In the genomic region with DNA sequence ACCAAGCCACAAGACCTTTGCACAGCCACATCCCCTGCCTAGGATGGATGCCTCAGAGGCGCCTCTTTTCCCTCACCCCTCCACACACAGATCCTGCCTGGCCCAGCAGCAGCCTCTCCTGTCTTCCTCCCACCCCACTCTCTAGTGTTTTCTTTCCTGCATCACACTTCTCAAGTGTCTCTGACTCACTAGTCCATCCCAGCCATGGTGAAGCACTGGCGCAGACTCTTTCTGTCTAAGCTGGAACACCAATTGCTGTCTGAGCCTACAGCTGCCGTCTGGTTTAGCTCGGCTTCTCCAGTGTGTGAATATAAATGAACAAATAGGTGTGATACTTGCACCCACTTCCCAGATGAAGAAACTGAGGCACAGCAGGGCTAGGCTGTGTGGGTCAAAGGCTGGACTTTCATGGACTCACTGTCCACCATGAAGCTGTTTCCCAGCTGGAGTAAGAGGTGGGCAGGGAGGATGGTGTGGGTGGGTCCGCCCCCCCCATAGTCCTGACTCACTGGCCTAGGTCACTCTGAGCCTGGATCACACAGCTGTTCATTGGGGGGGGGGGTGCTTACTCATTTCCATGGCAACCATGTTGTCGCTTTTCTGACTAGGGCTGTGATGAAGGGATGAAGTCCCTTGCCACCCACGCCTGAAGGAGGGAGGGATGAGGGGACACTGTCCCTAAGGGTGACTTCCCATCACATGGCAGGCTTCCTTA, we compare ENCODE assay signal across 36 mouse cellular contexts. TPM values are rescaled to one million over a fixed set of nuclear protein-coding genes. Genes with fewer than 3 reads are reported as not detected.
DNase-seq lines count a peak whose midpoint lies in the region; TF ChIP-seq lines count a peak whose summit lies in the region.
"Had no signal": no experiment of that assay in that cellular context is flagged by ENCODE, and none has a peak within 500 bp of the region (broad histone marks: within the 10 kb centered on the region; RNA-seq: fewer than 3 reads in every experiment).

No protein-coding gene starts in this region.

- 38% methylated on average over 7 of the region's 7 CpGs for WGBS in olfactory bulb, adult 2 months
- 87% methylated on average over 7 of the region's 7 CpGs for WGBS in limb, embryonic 10.5 days

- no peaks in the 10 kb centered on the region for H3K36me3 ChIP-seq in limb, embryonic 10.5 days
- H3K36me3 ChIP-seq: embryonic facial prominence, embryonic 13.5 days; heart, embryonic 10.5 days; liver, embryonic 13.5 days had no signal

- DNase-seq in frontal cortex, adult 2 months (ENCODE audit: extremely low spot score in 1 of 2, low spot score in 1 of 2): peak; percentile 73 to 80
- DNase-seq in frontal cortex, postnatal 14 days (ENCODE audit: low spot score in 2 of 2): no peak
- DNase-seq in left cerebral cortex, adult 2 months (ENCODE audit: extremely low spot score in 1 of 2, low spot score in 2 of 2): no peak
- no peak for DNase-seq in left cerebral cortex, adult 11 months (ENCODE audit: low spot score)
- DNase-seq in 3T3-L1 (ENCODE audit: low read depth, low spot score): peak; percentile 48
- no peak for DNase-seq in limb, embryonic 10.5 days (ENCODE audit: low spot score)
- DNase-seq in thymus, postnatal 14 days: no peak
- DNase-seq: adrenal gland, adult 8-10 months; B cell, adult 2 months; cerebellum, adult 2 months; cerebellum, postnatal 36 days; embryo, embryonic 11 days; heart, postnatal 10 days; layer of hippocampus, postnatal 36 days; liver, embryonic 13.5 days; lung, adult 2 months; lung, postnatal 14 days; thymus, adult 18-20 months; thymus, postnatal 4 days had no signal

- peaks cover 37% of the 10 kb centered on the region for H3K9me3 ChIP-seq in limb, embryonic 10.5 days (replicated peaks)

- no peaks in the 10 kb centered on the region for H3K27me3 ChIP-seq in limb, embryonic 10.5 days (ENCODE audit: low read depth, poor library complexity, severe bottlenecking)
- H3K27me3 ChIP-seq: embryonic facial prominence, embryonic 13.5 days; kidney, embryonic 15.5 days; stomach, embryonic 15.5 days had no signal

- H3K4me3 ChIP-seq in left cerebral cortex, adult 2 months: no peak overlapping the region
- H3K4me3 ChIP-seq in olfactory bulb, adult 2 months (ENCODE audit: insufficient read depth, low read depth, low read length): no peak overlapping the region
- H3K4me3 ChIP-seq in limb, embryonic 10.5 days: no peak overlapping the region
- H3K4me3 ChIP-seq: embryonic facial prominence, embryonic 13.5 days; erythroblast, embryonic 14.5 days; heart, embryonic 10.5 days; kidney, embryonic 15.5 days; liver, embryonic 13.5 days; stomach, embryonic 15.5 days had no signal

- H3K4me1 ChIP-seq in olfactory bulb, adult 2 months (ENCODE audit: control insufficient read depth, insufficient read depth, low read length): peaks cover 28% of the 10 kb centered on the region
- peaks cover 18% of the 10 kb centered on the region for H3K4me1 ChIP-seq in limb, embryonic 10.5 days
- H3K4me1 ChIP-seq: liver, embryonic 13.5 days had no signal

- intact Hi-C loops in left cerebral cortex, adult 2 months (cut with DNase I): loop anchor here (5.0 kb wide), 1 partner anchor 208 kb away; no protein-coding TSS in a partner anchor

- H3K27ac ChIP-seq in left cerebral cortex, adult 2 months: peak overlapping the region; percentile 41; the same call in 1 of the 2 replicates
- peak overlapping the region; percentile 49; the same call in 1 of the 2 replicates for H3K27ac ChIP-seq in olfactory bulb, adult 2 months (ENCODE audit: insufficient read depth, low read depth, low read length)
- H3K27ac ChIP-seq in limb, embryonic 10.5 days: no peak overlapping the region
- H3K27ac ChIP-seq: embryonic facial prominence, embryonic 13.5 days; heart, embryonic 10.5 days; kidney, embryonic 15.5 days; liver, embryonic 13.5 days; stomach, embryonic 15.5 days had no signal

- no peak for TF ChIP-seq POLR2A in olfactory bulb, adult 2 months (IDR thresholded peaks at IDR 0.05; ENCODE audit: insufficient read depth, low read depth, low read length)

- no peak for TF ChIP-seq CTCF in left cerebral cortex, adult 2 months (IDR thresholded peaks at IDR 0.05)
- TF ChIP-seq CTCF in olfactory bulb, adult 2 months (IDR thresholded peaks at IDR 0.05; ENCODE audit: insufficient read depth, low read depth, low read length): no peak

RNA-seq across cellular contexts. Expression of a gene that starts 14.3 kb away (rescaled TPM):
- polyA plus RNA-seq in frontal cortex, adult 2 months (2012; rRNA removed): 622 and 690 TPM in 2 replicates
- total RNA-seq in left cerebral cortex, adult 2 months (2021): 100 to 1,000 TPM; 645 to 696 TPM
- 198 and 241 TPM in 2 replicates for polyA plus RNA-seq in olfactory bulb, adult 2 months (2012; ENCODE audit: insufficient read depth, insufficient read length, low replicate concordance, missing spikeins)
- polyA plus RNA-seq in limb, embryonic 10.5 days (2016; fragmentation: Nextera tagmentation; extraction: Ambion mirVana): 69.5 and 83.2 TPM in 2 replicates

RNA-seq across cellular contexts. Expression of a gene that starts 21.6 kb away (rescaled TPM):
- not detected in 2 replicates for polyA plus RNA-seq in frontal cortex, adult 2 months (2012; rRNA removed)
- not detected for total RNA-seq in left cerebral cortex, adult 2 months (2021)
- polyA plus RNA-seq in olfactory bulb, adult 2 months (2012; ENCODE audit: insufficient read depth, insufficient read length, low replicate concordance, missing spikeins): not detected in 2 replicates
- polyA plus RNA-seq in limb, embryonic 10.5 days (2016; fragmentation: Nextera tagmentation; extraction: Ambion mirVana): not detected in 2 replicates
- total RNA-seq: adrenal gland, adult 8-10 months; gastrocnemius, adult 18-20 months; gastrocnemius, postnatal 4 days; heart, postnatal 10 days; layer of hippocampus, postnatal 36 days; left cerebral cortex, postnatal 25 days; megakaryocyte-erythroid progenitor cell, adult 5-6 weeks; MEL; neutrophil, adult 5-6 weeks had no signal
- polyA plus RNA-seq: activated CD4-positive, CD25-positive, alpha-beta regulatory T cell, adult 4 months; cerebellum, adult 2 months; embryonic facial prominence, embryonic 13.5 days; erythroblast, embryonic 14.5 days; heart, embryonic 10.5 days; hindbrain, embryonic 11.5 days; intestine, postnatal 0 days; kidney, embryonic 15.5 days; large intestine, adult 2 months; limb, embryonic 14.5 days; liver, embryonic 13.5 days; stomach, embryonic 15.5 days had no signal

Comparison
In these comparisons a context has a peak if more than half of its experiments do, and no peak if none do; other contexts are left out.
1. DNase-seq: peak in frontal cortex, adult 2 months (2 of 2) and 3T3-L1 (single experiment); none in frontal cortex, postnatal 14 days (0 of 2), left cerebral cortex, adult 2 months (0 of 2), left cerebral cortex, adult 11 months (single experiment), limb, embryonic 10.5 days (single experiment) and thymus, postnatal 14 days (single experiment).